ENCODE assay signal across 22 mouse cellular contexts in the genomic region with DNA sequence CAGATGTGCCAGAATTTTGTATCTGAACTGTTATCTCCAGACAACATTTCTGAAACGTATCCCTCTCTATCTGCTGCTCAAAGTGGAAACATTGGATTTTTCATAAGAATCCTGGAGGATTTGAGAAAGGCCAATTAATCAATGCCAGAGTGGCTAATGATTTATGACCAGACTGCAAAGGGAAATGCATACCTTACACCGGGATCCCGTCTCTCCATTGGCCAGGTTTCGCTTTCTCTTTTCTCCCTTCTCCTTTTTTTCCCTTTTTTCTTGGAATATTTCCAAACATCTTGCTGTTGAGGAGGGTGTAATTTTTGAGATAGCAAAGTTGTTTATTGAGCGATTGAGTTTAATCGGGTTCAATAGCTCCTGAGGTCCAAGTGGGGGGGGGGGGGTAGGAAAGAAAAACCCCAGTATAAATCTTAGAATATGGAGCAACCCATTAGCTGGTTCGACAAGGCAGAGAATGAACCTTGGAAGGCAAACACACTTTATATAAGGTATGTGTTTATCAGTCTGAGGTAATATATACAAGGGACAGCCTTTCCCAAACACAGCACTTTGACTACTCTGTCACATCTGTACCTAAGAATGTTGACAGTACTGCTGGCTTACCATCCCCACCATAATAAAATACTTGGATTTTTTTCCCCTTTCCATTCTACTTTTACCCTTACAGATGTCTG.
DNase-seq lines count a peak whose midpoint lies in the region; ATAC-seq and TF ChIP-seq lines count a peak whose summit lies in the region.
"Had no signal": no experiment of that assay in that cellular context is flagged by ENCODE, and none has a peak within 500 bp of the region (broad histone marks: within the 10 kb centered on the region; RNA-seq: fewer than 3 reads in every experiment).

No protein-coding gene starts in this region.

- H3K9ac ChIP-seq in kidney, embryonic 16.5 days (replicated peaks; ENCODE audit: low read length): no peak overlapping the region
- H3K9ac ChIP-seq in lung, postnatal 0 days (replicated peaks; ENCODE audit: low read depth): no peak overlapping the region
- no peak overlapping the region for H3K9ac ChIP-seq in intestine, postnatal 0 days (ENCODE audit: low read depth, low read length)
- H3K9ac ChIP-seq in stomach, postnatal 0 days (ENCODE audit: low read length): no peak overlapping the region
- H3K9ac ChIP-seq: embryonic facial prominence, embryonic 15.5 days; hindbrain, embryonic 14.5 days; limb, embryonic 12.5 days; liver, embryonic 13.5 days had no signal

- no peak for ATAC-seq in kidney, embryonic 16.5 days (ENCODE audit: low FRiP score, low TSS enrichment)
- ATAC-seq in lung, postnatal 0 days: no peak
- ATAC-seq in intestine, postnatal 0 days: peak; percentile 74
- ATAC-seq in stomach, postnatal 0 days (ENCODE audit: low FRiP score, low TSS enrichment): peak; percentile 38; the same call in 1 of the 2 replicates
- ATAC-seq: forebrain, embryonic 14.5 days; inflammation-experienced regulatory T-cells, adult 6 months had no signal

- no peaks in the 10 kb centered on the region for H3K36me3 ChIP-seq in kidney, embryonic 16.5 days (ENCODE audit: insufficient read depth, low read length)
- no peaks in the 10 kb centered on the region for H3K36me3 ChIP-seq in kidney, adult 2 months (ENCODE audit: control insufficient read depth, insufficient read depth, low read length)
- H3K36me3 ChIP-seq in lung, postnatal 0 days (ENCODE audit: insufficient read depth, low read length): no peaks in the 10 kb centered on the region
- no peaks in the 10 kb centered on the region for H3K36me3 ChIP-seq in intestine, postnatal 0 days (ENCODE audit: control insufficient read depth, insufficient read depth)
- H3K36me3 ChIP-seq in stomach, postnatal 0 days (ENCODE audit: control insufficient read depth, insufficient read depth, low read length): no peaks in the 10 kb centered on the region
- H3K36me3 ChIP-seq: embryonic facial prominence, embryonic 15.5 days; limb, embryonic 12.5 days; liver, embryonic 13.5 days had no signal

- no peak for DNase-seq in kidney, adult 2 months
- DNase-seq in lung, postnatal 0 days (ENCODE audit: low spot score): peak; percentile 11
- DNase-seq in lung, postnatal 36 days: no peak
- DNase-seq in stomach, postnatal 0 days (ENCODE audit: low spot score): no peak
- no peak for DNase-seq in B cell, adult 2 months
- DNase-seq: adrenal gland, adult 2 months; cerebellum, adult 11 months; cerebellum, adult 9-11 months; heart, postnatal 4 days; kidney, postnatal 25 days; liver, embryonic 13.5 days; thymus, postnatal 36 days had no signal

- H3K4me3 ChIP-seq in kidney, embryonic 16.5 days (ENCODE audit: low read length): no peak overlapping the region
- H3K4me3 ChIP-seq in kidney, adult 2 months (ENCODE audit: insufficient read depth, low read depth, low read length): no peak overlapping the region
- H3K4me3 ChIP-seq in lung, postnatal 0 days (ENCODE audit: low read depth, low read length): 0 out of 2 replicates have a peak overlapping the region, but pooled peaks have one; percentile 1
- H3K4me3 ChIP-seq in intestine, postnatal 0 days (ENCODE audit: low read depth, low read length): peak overlapping the region; percentile 27
- H3K4me3 ChIP-seq in stomach, postnatal 0 days (ENCODE audit: low read depth, low read length): peak overlapping the region; percentile 15
- H3K4me3 ChIP-seq: embryonic facial prominence, embryonic 15.5 days; layer of hippocampus, adult 2 months; limb, embryonic 12.5 days; liver, embryonic 13.5 days; megakaryocyte, embryonic 14.5 days had no signal

- peak overlapping the region; percentile 10; the same call in 1 of the 2 replicates for H3K4me2 ChIP-seq in kidney, embryonic 16.5 days (replicated peaks; ENCODE audit: low read depth, low read length)
- peak overlapping the region; percentile 25; the same call in 1 of the 2 replicates for H3K4me2 ChIP-seq in lung, postnatal 0 days (replicated peaks; ENCODE audit: low read depth, low read length)
- peak overlapping the region; percentile 54 for H3K4me2 ChIP-seq in intestine, postnatal 0 days (replicated peaks; ENCODE audit: low read depth)
- H3K4me2 ChIP-seq in stomach, postnatal 0 days (replicated peaks; ENCODE audit: low read depth): peak overlapping the region; percentile 21
- H3K4me2 ChIP-seq: embryonic facial prominence, embryonic 15.5 days; heart, embryonic 11.5 days; hindbrain, embryonic 14.5 days; limb, embryonic 12.5 days; liver, embryonic 13.5 days had no signal

- TF ChIP-seq EP300 in lung, postnatal 0 days (IDR thresholded peaks at IDR 0.05): no peak
- no peak for TF ChIP-seq EP300 in stomach, postnatal 0 days (optimal IDR thresholded peaks at IDR 0.05)

- H3K9me3 ChIP-seq in kidney, embryonic 16.5 days (ENCODE audit: low read length): no peaks in the 10 kb centered on the region
- H3K9me3 ChIP-seq in lung, postnatal 0 days (ENCODE audit: low read length): no peaks in the 10 kb centered on the region
- no peaks in the 10 kb centered on the region for H3K9me3 ChIP-seq in intestine, postnatal 0 days (ENCODE audit: control insufficient read depth)
- H3K9me3 ChIP-seq in stomach, postnatal 0 days (ENCODE audit: control insufficient read depth, low read length): no peaks in the 10 kb centered on the region
- H3K9me3 ChIP-seq: embryonic facial prominence, embryonic 15.5 days; limb, embryonic 12.5 days; liver, embryonic 13.5 days; megakaryocyte, embryonic 14.5 days had no signal

- H3K27ac ChIP-seq in kidney, embryonic 16.5 days (ENCODE audit: low read length): no peak overlapping the region
- H3K27ac ChIP-seq in kidney, adult 2 months (ENCODE audit: insufficient read depth, low read depth, low read length): no peak overlapping the region
- H3K27ac ChIP-seq in lung, postnatal 0 days (ENCODE audit: low read length): no peak overlapping the region
- no peak overlapping the region for H3K27ac ChIP-seq in intestine, postnatal 0 days (ENCODE audit: low read depth, low read length)
- H3K27ac ChIP-seq in stomach, postnatal 0 days (replicated peaks): no peak overlapping the region
- H3K27ac ChIP-seq: embryonic facial prominence, embryonic 15.5 days; hindbrain, embryonic 14.5 days; layer of hippocampus, adult 2 months; limb, embryonic 12.5 days; liver, embryonic 13.5 days had no signal

- no peak for TF ChIP-seq POLR2A in kidney, adult 2 months (IDR thresholded peaks at IDR 0.05; ENCODE audit: low read depth, low read length)

- 0 out of 2 replicates have a peak, but pooled peaks cover 7% of the 10 kb centered on the region for H3K4me1 ChIP-seq in kidney, embryonic 16.5 days (ENCODE audit: insufficient read depth, low read length)
- H3K4me1 ChIP-seq in kidney, adult 2 months (ENCODE audit: control insufficient read depth, insufficient read depth, low read length): no peaks in the 10 kb centered on the region
- H3K4me1 ChIP-seq in lung, postnatal 0 days (ENCODE audit: insufficient read depth, low read depth, low read length): no peaks in the 10 kb centered on the region
- H3K4me1 ChIP-seq in intestine, postnatal 0 days (replicated peaks; ENCODE audit: control insufficient read depth, insufficient read depth, low read length): no peaks in the 10 kb centered on the region
- no peaks in the 10 kb centered on the region; the same call in 1 of the 2 replicates for H3K4me1 ChIP-seq in stomach, postnatal 0 days (replicated peaks; ENCODE audit: control insufficient read depth, insufficient read depth)
- H3K4me1 ChIP-seq: embryonic facial prominence, embryonic 15.5 days; megakaryocyte, embryonic 14.5 days had no signal

- no peak for TF ChIP-seq CTCF in kidney, adult 2 months (conservative IDR thresholded peaks at IDR 0.05; ENCODE audit: insufficient read depth, insufficient read length, low read depth, low read length)
- no peak for TF ChIP-seq CTCF in lung, postnatal 0 days (IDR thresholded peaks at IDR 0.05)
- TF ChIP-seq CTCF in intestine, postnatal 0 days (IDR thresholded peaks at IDR 0.05; ENCODE audit: low read depth): no peak
- no peak for TF ChIP-seq CTCF in stomach, postnatal 0 days (IDR thresholded peaks at IDR 0.05; ENCODE audit: low read depth)

- WGBS in kidney, embryonic 16.5 days: 47% methylated on average over 7 of the region's 7 CpGs
- 43% methylated on average over 7 of the region's 7 CpGs for whole genome bisulfite sequencing in kidney, adult 2 months
- WGBS in lung, postnatal 0 days: 29% methylated on average over 7 of the region's 7 CpGs
- WGBS in intestine, postnatal 0 days: 19% methylated on average over 7 of the region's 7 CpGs
- WGBS in stomach, postnatal 0 days: 18% methylated on average over 7 of the region's 7 CpGs

- H3K27me3 ChIP-seq in kidney, embryonic 16.5 days (ENCODE audit: insufficient read depth, low read length): no peaks in the 10 kb centered on the region; the same call in 1 of the 2 replicates
- no peaks in the 10 kb centered on the region for H3K27me3 ChIP-seq in kidney, adult 2 months (replicated peaks; ENCODE audit: control insufficient read depth, insufficient read depth, low read length)
- no peaks in the 10 kb centered on the region for H3K27me3 ChIP-seq in lung, postnatal 0 days (replicated peaks; ENCODE audit: insufficient read depth, low read length)
- H3K27me3 ChIP-seq in intestine, postnatal 0 days (replicated peaks; ENCODE audit: control insufficient read depth, insufficient read depth, low read length): no peaks in the 10 kb centered on the region
- no peaks in the 10 kb centered on the region for H3K27me3 ChIP-seq in stomach, postnatal 0 days (ENCODE audit: control insufficient read depth, insufficient read depth, low read length)
- H3K27me3 ChIP-seq: embryonic facial prominence, embryonic 15.5 days; limb, embryonic 12.5 days; liver, embryonic 13.5 days; megakaryocyte, embryonic 14.5 days had no signal

Comparison
In these comparisons a context has a peak if more than half of its experiments do, and no peak if none do; other contexts are left out.
1. ATAC-seq: peak in intestine, postnatal 0 days (single experiment) and stomach, postnatal 0 days (single experiment); none in kidney, embryonic 16.5 days (single experiment) and lung, postnatal 0 days (single experiment).
2. H3K4me3 ChIP-seq: peak in lung, postnatal 0 days (single experiment), intestine, postnatal 0 days (single experiment) and stomach, postnatal 0 days (single experiment); none in kidney, embryonic 16.5 days (single experiment) and kidney, adult 2 months (single experiment).
3. Peak in every context shown above with its lines, with median percentiles within 50 percentile points of each other: H3K4me2 ChIP-seq.